Mouse (Mus musculus): ENCODE measurements around the gene Vmn2r28.
"Not testable (repeated sequence)": the region's sequence is repeated elsewhere in the genome, so short reads cannot be mapped to it uniquely, and the experiment has no call there.

Vmn2r28 gene

DNA sequence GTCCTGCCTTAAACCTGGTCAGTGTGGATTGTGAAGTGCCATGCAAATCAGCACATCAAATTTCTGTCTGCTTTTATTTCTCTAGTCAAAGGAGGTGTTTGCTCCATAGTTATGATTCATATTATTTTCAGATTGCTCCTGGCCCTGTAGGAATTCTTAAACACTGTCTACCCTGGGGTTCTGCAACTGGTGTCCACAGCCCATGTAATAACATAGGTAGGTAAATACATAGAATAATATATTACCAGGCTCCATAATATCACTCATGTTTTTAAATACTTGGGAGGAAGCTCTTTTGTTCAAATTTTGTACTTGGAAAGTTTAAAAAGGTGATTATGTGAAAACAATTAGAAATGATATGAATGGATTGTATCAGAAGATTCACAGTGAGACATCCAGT is at the start of gene Vmn2r28:
Gene Vmn2r28, minus strand, starts transcription at position 101 of the 400 bp plus-strand sequence.
- DNase-seq = not testable (repeated sequence)

GRCm38 (mm10) chr7:5540770-5541436 is 47.1 kb upstream of the Vmn2r28 start:
- not testable (repeated sequence) for DNase-seq

DNA sequence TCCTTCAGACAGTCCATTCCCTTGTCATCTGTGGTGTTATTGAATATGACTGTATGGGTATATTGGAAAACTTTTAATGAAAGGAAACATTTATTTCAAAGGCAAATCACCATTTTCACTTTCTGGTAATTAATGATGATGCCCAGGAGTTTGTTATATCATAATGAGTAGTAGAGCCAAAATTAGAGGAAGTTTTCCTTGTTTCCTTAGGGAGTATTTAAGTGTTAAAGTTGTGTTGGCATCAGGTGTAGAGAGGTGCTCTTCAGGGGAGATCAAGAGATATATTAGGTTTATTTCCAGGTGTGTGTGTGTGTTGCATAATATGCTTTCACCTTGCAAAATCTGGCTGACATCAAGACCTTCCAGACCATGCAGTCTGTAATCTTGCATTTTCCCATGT is 37.1 kb downstream of the Vmn2r28 start, which contains the start of gene Vmn1r59:
Gene Vmn1r59, minus strand, starts transcription at position 101 of the 400 bp plus-strand sequence.
- DNase-seq = no peak

DNA sequence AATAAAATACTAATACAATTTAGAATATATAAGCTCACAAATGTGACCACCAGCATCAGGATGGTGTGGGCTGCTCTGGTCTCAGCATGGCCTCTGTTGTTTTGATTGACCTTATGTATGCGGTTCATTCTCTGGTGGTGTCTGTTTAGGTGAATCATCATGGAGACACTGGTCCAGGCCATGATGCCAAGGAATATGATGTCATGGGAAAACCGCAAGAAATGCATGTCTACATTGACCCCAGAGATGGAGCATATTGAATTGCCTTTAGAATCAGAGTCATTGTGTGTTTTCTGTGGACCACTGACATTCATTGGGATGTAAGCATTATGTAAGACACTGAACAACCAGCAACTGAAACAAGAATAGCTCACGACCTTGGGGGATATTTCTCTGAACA is 39.7 kb downstream of the Vmn2r28 start:
- DNase-seq = not testable (repeated sequence)

GRCm38 (mm10) chr7:5448627-5449026 is 45.1 kb downstream of the Vmn2r28 start:
- no peak for DNase-seq
